ENCODE assay signal across 16 mouse cellular contexts in the genomic region with DNA sequence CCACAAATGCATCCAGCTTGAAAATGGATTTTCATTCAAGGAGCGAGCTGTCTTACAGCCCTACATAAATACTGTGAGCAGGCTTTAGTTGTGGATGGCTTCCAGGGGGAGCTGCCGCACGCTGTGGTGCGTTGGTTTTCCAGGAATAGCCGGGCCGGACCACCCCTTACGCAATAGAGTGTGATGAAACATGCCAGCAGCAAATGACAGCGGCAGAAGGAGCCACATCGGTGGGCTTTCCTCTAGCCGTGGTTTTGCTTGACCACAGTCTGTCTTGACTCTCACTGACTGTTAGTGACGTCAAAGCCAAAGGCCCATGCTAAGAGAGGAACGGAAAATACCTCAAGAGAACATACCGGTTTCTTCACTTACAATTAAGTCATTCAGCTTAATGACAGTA.
DNase-seq lines count a peak whose midpoint lies in the region; ATAC-seq lines count a peak whose summit lies in the region.
"Had no signal": no experiment of that assay in that cellular context is flagged by ENCODE, and none has a peak within 500 bp of the region (broad histone marks: within the 10 kb centered on the region; RNA-seq: fewer than 3 reads in every experiment).

No protein-coding gene starts in this region.

- no peak overlapping the region for H3K27ac ChIP-seq in kidney, embryonic 15.5 days
- H3K27ac ChIP-seq: heart, embryonic 15.5 days; hindbrain, embryonic 15.5 days; midbrain, embryonic 15.5 days had no signal

- no peak for DNase-seq in kidney, adult 9 months
- DNase-seq in 416B (ENCODE audit: low read depth), result peak; percentile 78
- peak; percentile 6 for DNase-seq in lung, postnatal 36 days
- DNase-seq in layer of hippocampus, adult 9-10 months (ENCODE audit: low spot score), result no peak
- no peak for DNase-seq in thymus, postnatal 4 days
- DNase-seq: cerebellum, adult 18-20 months; forebrain, postnatal 0 days; kidney, adult 11 months had no signal

- WGBS in kidney, embryonic 15.5 days, result 69% methylated on average over 13 of the region's 13 CpGs

- ATAC-seq in kidney, embryonic 15.5 days (replicated peaks; ENCODE audit: low FRiP score), result no peak
- peak; percentile 100 for ATAC-seq in common myeloid progenitor, adult 5-6 weeks (replicated peaks; ENCODE audit: low read depth, poor library complexity, severe bottlenecking)
- ATAC-seq in erythroblast, adult 5-6 weeks (replicated peaks; ENCODE audit: low FRiP score, poor library complexity, severe bottlenecking), result no peak
- ATAC-seq: activated CD4-positive, CD25-positive, alpha-beta regulatory T cell, adult 4 months; forebrain, postnatal 0 days; midbrain, embryonic 15.5 days had no signal

- no peaks in the 10 kb centered on the region for H3K4me1 ChIP-seq in kidney, embryonic 15.5 days
- H3K4me1 ChIP-seq: heart, embryonic 15.5 days; hindbrain, embryonic 15.5 days; midbrain, embryonic 15.5 days had no signal

- H3K9ac ChIP-seq in kidney, embryonic 15.5 days, result no peak overlapping the region
- H3K9ac ChIP-seq: forebrain, postnatal 0 days; heart, embryonic 15.5 days; hindbrain, embryonic 15.5 days; midbrain, embryonic 15.5 days had no signal

- no peaks in the 10 kb centered on the region for H3K36me3 ChIP-seq in kidney, embryonic 15.5 days
- H3K36me3 ChIP-seq: heart, embryonic 15.5 days; hindbrain, embryonic 15.5 days; midbrain, embryonic 15.5 days had no signal

- 0 out of 2 replicates have a peak overlapping the region, but pooled peaks have one; percentile 2 for H3K4me2 ChIP-seq in kidney, embryonic 15.5 days
- H3K4me2 ChIP-seq: heart, embryonic 15.5 days; hindbrain, embryonic 15.5 days; midbrain, embryonic 15.5 days had no signal

- H3K27me3 ChIP-seq in kidney, embryonic 15.5 days, result no peaks in the 10 kb centered on the region
- H3K27me3 ChIP-seq: heart, embryonic 15.5 days; hindbrain, embryonic 15.5 days; midbrain, embryonic 15.5 days had no signal

- H3K4me3 ChIP-seq in kidney, embryonic 15.5 days (replicated peaks), result no peak overlapping the region
- H3K4me3 ChIP-seq: erythroblast, embryonic 14.5 days; heart, embryonic 15.5 days; hindbrain, embryonic 15.5 days; midbrain, embryonic 15.5 days had no signal

- H3K9me3 ChIP-seq in kidney, embryonic 15.5 days (replicated peaks), result no peaks in the 10 kb centered on the region
- H3K9me3 ChIP-seq: heart, embryonic 15.5 days; hindbrain, embryonic 15.5 days; midbrain, embryonic 15.5 days had no signal

Comparison
In these comparisons a context has a peak if more than half of its experiments do, and no peak if none do; other contexts are left out.
1. DNase-seq: peak in 416B (single experiment) and lung, postnatal 36 days (single experiment); none in kidney, adult 9 months (single experiment), layer of hippocampus, adult 9-10 months (single experiment) and thymus, postnatal 4 days (single experiment).